Mouse (Mus musculus) gastrocnemius, adult 2 months (tissue): ENCODE measurements around the gene Rasgef1b. TPM values are rescaled to one million over a fixed set of nuclear protein-coding genes. Genes with fewer than 3 reads are reported as not detected.

Experiments
- DNase-seq: peaks from one replicate; pipeline ENCODE4 v3.0.0; 2022
- H3K27ac ChIP-seq: fragments of 200-600 bp; 2 replicates; pipeline ENCODE4 v1.8.1; 2022; ENCODE audit warnings: mild to moderate bottlenecking
- H3K4me3 ChIP-seq: fragments of 200-600 bp; 2 replicates; pipeline ENCODE4 v1.8.1; 2022; ENCODE audit warnings: mild to moderate bottlenecking, moderate library complexity
- CTCF ChIP-seq: fragments of 200-600 bp; IDR thresholded peaks from 2 replicates; pipeline ENCODE4 v1.8.1; 2022; ENCODE audit warnings: antibody characterized with exemption, mild to moderate bottlenecking, moderate library complexity
- intact Hi-C: fragments of 180-260 bp; cut with DNase I; formaldehyde crosslinking; loops from one replicate; pipeline ENCODE4 v1.15.1; 2025
- total RNA-seq, 2 experiments: library from RNA; stranded (reverse); gene quantifications; 2 replicates each; pipeline ENCODE4 v1.2.3; 2021

The Rasgef1b gene
- total RNA-seq, 2 experiments from 2014 or later: 0.26 to 0.47 TPM

DNA sequence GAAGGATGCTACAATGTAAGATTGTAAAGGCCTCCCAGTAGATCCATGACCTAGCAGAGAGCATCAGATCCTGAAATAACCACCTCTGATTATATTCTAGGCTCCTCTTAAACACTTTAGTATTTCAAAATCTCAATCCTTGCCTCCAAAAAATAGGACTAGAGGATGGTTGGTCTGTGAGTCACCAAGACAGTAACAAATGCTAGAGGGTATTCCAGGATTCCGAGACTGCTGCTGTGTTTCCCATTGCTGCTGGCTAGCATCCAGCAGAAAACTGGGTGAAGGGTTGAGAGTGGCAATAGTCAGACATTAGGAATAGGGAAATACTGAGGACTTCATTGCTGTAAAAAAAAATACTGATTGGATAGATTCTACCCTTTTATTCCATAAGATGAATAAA lies 457.3 kb downstream of the Rasgef1b start:
- no peak for TF ChIP-seq CTCF
- no peak for DNase-seq
- intact Hi-C loops: no loop called here
- no peak overlapping the region for H3K27ac ChIP-seq
- no peak overlapping the region for H3K4me3 ChIP-seq

DNA sequence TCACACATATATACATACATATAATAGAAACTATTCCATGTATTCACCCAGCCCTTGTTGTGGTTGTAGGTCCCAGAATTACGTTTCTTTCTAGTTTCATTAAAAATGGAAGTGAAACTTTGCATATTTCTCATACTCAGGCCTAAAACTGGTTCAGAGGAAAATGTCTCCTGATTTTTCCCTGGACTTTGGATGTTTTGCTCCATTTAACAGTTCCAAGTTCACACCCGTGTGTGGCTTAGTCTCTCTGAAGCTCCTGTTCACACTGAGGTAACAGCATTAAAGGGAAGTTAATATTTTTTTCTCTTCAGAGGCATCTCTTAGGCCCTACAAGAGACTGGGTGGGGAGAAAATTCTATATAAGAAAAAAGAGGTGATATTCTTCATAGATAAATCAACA lies 459.7 kb downstream of the Rasgef1b start:
- no peak for DNase-seq
- TF ChIP-seq CTCF: no peak
- Histone ChIP-seq H3K4me3 (no peak overlapping the region), H3K27ac (no peak overlapping the region)
- intact Hi-C loops: no loop called here

DNA sequence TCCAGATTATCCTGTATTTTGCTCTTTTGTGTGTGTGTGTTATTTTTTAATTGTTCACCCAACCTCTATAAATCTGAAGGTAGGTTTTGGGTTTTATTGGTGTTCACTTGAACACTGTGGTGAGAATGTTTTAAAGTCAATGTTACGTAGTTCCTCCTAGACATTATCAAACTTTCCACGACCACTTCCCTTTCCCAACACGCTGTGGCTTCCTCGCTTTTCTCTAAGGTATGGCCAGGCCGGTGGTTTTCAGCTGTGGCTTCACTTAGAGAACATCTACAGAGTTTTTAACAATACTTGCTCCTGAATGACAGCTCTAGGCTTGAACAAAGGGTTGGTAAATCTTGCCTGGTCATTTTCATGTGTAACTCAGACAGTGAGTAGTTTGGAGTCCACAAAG lies 461.5 kb downstream of the Rasgef1b start:
- Histone ChIP-seq H3K4me3 (no peak overlapping the region), H3K27ac (no peak overlapping the region)
- no peak for DNase-seq
- TF ChIP-seq CTCF: no peak
- intact Hi-C loops: no loop called here

DNA sequence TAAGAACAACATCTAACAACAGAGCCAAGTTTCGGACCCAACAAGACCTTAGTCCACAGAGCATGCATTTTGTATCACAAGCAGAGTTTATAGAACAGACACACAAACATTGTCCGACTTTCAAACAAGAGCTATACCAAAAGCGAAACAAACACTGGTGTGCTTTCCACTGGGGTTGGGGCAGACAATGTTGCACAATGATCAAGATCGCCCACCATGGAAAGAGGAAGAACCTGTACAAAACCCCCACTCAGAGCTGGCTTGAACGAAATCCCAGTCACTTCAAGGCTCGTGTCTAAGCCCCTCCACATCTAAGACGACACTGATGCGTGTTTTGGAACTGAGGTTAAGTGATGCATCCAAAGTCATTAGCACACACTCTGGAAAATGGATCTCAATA lies 462.6 kb downstream of the Rasgef1b start:
- no peak overlapping the region for H3K4me3 ChIP-seq
- no peak for TF ChIP-seq CTCF
- intact Hi-C loops: no loop called here
- no peak for DNase-seq
- no peak overlapping the region for H3K27ac ChIP-seq

DNA sequence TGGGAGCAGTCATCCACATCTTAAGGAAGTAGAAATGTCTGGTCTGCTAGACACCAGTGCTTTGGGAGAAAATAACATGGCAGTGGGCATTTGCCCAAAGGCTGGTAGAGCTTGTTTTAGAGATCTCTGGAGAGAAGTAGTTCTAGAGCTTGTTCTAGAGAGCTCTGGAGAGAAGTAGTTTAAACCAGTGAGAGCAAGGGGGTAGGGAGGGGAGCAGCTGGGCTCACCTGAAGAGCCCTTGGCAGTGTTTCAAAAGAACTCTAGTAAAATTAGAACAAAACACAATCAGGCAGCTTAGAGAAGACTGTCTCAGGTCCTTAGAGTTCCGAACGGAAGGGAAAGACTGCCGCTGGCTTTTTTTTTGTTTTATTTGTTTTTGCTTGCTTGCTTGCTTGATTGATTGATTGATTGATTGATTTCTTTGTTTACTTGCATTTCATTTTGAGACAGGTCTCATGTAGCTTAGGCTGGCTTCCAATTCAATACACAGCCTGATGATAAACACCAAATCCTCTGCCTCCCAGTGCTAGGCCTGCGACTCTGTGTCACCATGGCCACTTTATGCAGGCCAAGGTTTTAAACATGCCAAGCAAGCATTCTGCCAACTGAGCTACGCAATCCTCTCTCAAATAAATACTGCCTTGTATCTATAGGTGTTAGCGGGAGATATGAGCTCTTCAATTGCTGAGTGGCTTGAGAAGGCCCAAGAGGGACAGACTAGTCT lies 466.5 kb downstream of the Rasgef1b start:
- H3K4me3 ChIP-seq: no peak overlapping the region
- no peak overlapping the region for H3K27ac ChIP-seq
- intact Hi-C loops: no loop called here
- DNase-seq: no peak
- TF ChIP-seq CTCF: no peak

DNA sequence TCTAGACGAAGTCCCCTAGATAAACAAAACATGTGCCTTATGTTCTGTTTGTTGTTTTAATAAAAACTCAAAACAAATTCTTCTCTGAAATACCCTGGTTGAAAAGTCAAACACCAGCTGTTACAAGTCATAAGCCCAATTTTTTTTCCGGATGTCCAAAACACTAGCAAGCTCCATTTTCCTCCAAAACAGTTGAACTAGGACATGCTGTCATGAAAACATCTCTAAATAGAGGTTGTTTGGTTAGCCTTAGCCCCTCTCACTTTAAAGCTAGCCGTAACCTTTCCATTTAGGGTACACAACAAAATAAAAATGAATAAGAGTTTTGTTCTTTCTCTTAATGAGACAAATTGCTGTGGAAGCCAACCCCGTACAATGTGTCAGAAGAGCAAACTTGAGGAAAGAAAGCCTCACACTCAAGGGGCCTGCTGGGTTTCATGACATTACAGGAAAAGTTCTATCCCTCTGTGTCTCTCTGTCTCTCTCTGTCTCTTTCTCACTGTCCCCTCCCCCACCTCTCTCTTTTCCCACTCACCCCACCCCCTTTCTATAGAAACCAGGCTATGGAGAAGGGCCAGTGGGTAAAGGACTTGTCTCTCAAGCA lies 467.6 kb downstream of the Rasgef1b start:
- no peak for TF ChIP-seq CTCF
- intact Hi-C loops: no loop called here
- H3K27ac ChIP-seq: no peak overlapping the region
- DNase-seq: no peak
- H3K4me3 ChIP-seq: no peak overlapping the region

DNA sequence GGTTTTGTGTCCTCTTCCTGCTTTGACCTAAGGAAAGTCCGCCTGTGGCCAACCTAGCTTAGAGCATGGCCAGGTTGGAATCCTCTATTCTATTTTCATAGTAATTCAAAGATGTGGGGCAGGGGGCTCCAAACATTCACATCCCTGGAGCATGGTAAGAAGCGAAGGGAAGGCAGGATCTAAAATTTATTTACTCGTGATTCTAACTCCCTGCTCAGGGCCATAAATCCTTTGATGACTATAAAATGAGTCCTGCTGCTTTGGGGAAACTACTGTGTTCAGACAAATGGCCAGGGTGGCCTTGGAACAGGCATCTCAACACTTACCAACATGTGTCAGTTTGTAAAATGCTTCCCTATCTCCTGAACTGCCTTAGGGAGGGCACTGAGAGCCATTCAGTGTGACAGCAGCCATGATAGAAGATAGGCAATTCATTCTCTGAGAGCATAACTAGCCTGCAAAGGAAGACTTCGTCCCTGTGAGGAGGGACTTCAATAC lies 470.8 kb downstream of the Rasgef1b start:
- intact Hi-C loops: no loop called here
- no peak for TF ChIP-seq CTCF

DNA sequence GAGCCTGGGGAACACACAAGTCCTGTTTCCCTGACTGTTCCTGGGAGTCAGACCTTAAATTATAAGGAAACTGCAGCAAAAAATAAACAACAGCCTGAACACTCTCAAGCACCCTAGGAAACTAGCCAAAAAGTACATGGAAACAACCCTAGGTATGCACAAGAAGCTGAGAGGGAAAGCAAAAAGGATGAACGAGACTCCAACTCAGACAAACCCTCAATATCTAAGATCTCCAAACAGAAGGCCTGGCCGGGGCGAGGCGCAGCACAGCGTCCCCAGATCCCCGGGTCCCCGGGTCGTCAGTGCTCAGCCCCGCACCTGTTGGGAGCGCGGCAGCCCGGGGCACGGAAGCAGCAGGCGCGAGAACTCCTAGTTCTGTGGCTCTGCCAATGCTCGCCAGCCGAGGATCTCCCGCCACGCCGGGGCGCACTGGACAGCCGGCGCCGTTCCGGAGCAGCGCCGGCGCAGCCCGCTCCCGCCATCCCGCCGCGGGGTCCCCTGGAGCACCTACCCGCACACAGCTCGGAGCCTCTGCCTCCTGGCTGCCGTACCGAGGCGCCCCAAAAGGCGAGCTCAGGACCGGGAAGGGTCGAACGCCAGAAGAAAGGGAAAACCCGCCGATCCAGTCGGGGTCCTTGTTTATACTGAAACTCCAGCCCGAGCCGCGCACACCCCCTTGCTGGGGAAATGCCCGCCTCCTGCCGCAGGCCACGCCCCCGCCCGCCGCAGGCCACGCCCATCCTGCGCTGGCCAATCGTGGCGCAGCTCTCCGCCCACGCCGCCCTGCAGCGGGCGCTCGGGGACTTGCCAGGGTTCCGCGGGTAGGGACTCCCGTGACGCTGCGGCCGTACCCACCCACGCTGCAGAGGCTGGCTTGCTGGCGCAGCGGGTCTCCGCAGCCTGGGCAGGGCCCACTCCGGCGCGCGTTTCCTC lies 476.4 kb downstream of the Rasgef1b start:
- Histone ChIP-seq H3K4me3 (peak overlapping the region; percentile 87), H3K27ac (peak overlapping the region; percentile 73)
- peak; percentile 96 for DNase-seq
- TF ChIP-seq CTCF: 0 out of 2 replicates have a peak, but pooled peaks have one; percentile 0
- intact Hi-C loops: no loop called here

More for the DNA sequence above, 470.8 kb downstream of the Rasgef1b start:
- no peak for DNase-seq
- no peak overlapping the region for H3K27ac ChIP-seq
- H3K4me3 ChIP-seq: no peak overlapping the region

DNA sequence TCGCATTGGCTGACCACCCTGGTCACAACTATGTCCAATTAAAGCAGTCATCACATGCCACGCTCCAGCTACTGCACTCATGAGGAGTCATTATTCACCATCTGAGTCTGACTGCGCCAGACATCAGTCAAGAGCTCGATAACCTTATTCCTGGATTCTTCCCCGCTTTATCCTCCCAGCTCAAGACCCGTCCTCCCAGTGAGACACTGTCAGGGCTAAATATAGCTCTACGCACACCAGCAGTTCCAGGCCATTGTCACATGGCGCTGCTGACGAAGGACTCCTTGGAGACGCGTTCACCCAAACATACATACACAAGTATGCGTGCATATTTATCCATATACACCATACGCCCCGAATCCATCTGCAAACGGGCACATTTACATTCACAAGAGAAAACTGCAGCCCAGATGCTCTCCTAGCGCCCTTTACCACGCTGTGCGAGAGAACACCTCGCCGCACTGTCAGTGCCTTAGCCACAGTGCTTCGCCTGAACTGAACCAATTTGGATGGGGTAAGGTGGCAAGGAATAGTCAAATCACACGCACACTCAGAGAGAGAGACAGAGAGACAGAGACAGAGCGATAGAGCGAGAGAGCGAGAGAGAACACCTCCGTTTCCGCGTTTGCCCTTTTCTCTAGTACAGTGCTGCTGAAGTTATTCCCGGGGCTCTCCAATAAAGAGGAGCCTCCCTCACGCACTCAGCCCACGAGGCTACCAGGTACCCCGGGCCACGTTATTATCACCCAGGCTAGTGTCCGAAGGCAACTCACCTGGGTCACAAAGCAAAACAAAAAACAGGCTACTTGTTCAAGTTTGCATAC lies 477.3 kb downstream of the Rasgef1b start:
- DNase-seq: peak; percentile 21

DNA sequence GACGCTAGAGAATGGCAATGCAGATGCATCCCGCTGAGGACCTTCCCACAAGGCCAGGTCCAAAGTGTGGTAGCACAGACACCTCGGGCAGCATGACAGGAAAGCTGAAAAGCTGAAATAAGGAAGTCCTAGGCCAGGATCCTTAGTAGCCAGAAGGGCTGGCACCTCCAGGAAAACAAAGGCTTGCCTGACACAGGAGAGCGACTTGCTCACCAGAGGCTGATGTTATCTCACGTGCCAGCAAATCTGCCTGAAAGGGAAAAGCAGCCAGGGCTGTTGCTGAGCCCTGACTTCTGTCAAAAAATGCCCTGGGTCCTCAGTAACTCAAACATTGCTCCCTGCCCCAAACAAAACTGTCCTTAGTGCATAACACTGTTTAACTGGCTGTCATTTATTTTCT lies 478.0 kb downstream of the Rasgef1b start:
- H3K4me3 ChIP-seq: peak overlapping the region; percentile 87
- no peak for DNase-seq
- no peak overlapping the region for H3K27ac ChIP-seq
- intact Hi-C loops: no loop called here
- no peak for TF ChIP-seq CTCF

More for the DNA sequence above, 477.3 kb downstream of the Rasgef1b start:
- Histone ChIP-seq H3K4me3 (peak overlapping the region; percentile 87), H3K27ac (peak overlapping the region; percentile 73; the same call in 1 of the 2 replicates)
- TF ChIP-seq CTCF: no peak
- intact Hi-C loops: no loop called here

DNA sequence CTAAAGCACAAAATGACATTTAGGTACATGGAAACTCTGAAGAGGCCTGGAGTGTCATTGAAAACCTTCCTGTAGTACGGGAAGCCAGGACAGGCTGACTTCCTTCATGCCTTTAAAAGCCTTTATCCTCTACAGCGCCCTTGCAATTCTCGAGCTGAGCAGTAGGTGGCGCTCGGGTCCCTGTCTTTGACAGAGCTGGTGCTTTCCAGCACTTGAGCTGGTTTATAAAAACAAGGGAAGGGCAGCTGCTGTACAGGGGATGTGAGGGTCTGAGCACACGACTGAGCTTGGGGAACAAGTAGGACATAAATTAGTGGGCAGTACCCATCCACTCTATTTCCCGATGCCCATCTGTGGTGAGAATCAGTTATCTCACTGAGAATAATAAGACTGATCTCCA lies 480.4 kb downstream of the Rasgef1b start:
- Histone ChIP-seq H3K4me3 (no peak overlapping the region), H3K27ac (no peak overlapping the region)
- intact Hi-C loops: loop anchor here (1.0 kb wide), 1 partner anchor 330 kb away; no protein-coding TSS in a partner anchor
- TF ChIP-seq CTCF: no peak; the same call in 1 of the 2 replicates
- DNase-seq: peak; percentile 94

DNA sequence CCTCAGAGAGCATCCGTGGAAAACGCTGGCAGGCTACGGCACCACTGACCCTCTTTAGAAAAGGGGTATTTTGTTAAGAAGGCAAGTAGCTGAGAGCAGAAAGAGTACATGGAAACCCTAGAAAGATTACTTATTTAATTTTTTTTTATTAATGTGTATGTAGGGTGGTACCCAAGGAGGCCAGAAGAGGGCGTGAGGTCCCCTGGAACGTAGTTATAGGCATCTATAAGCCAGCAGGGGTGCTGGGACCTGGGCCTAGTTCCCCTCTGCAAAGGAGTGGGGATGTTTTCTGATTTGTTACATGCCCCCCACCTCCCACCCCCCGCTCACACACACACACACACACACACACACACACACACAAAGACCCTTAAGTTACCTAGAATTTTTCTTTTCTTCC lies 480.9 kb downstream of the Rasgef1b start:
- DNase-seq: no peak
- Histone ChIP-seq H3K4me3 (no peak overlapping the region), H3K27ac (no peak overlapping the region)
- intact Hi-C loops: loop anchor here (1.0 kb wide), 1 partner anchor 330 kb away; no protein-coding TSS in a partner anchor
- TF ChIP-seq CTCF: peak; percentile 8; the same call in 1 of the 2 replicates
